Mouse (Mus musculus): Measurements from ENCODE around the gene Dst.

- TF ChIP-seq CTCF (IDR thresholded peaks at IDR 0.05; ENCODE audit: low read depth) (no peak), EP300 (IDR thresholded peaks at IDR 0.05; ENCODE audit: low read depth) (no peak)
Measured at GRCm38 (mm10) chr1:33996105-33996887, 88.3 kb downstream of the Dst start.

Measured in heart, postnatal 0 days (tissue).